21 mouse cellular contexts compared by ENCODE assay signal in the genomic region with DNA sequence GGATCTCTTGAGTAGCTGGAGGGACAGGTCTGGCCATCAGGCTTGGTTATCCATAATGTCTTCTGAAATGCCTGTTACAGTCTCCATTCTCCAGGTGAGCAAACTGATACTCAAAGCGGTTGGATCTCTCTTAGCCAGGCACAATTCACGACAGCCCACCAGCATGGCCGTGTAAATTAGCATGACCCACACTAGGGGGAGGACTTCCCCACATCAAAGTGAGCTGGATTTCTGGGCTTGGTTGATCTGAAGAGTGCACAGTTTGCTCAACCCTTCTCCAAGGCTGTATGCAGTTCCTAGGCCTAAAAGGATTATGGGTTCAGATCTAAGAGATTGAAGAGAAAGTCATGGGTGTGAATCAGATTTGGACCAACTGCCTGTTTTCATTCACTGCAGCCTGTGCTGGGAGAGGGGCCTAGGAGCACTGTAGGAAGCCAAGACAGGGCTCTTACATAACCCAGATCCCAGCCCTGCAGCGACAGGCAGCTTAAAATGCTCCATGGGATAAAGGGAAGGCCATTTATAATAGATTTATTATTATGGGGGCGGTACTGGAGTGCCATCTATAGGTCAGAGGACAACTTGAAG. TPM values are rescaled to one million over a fixed set of nuclear protein-coding genes. Genes with fewer than 3 reads are reported as not detected.
A peak's percentile ranks its signal among the peaks of the same experiment; 100 is the strongest.
DNase-seq lines count a peak whose midpoint lies in the region; ATAC-seq and TF ChIP-seq lines count a peak whose summit lies in the region.
"Had no signal": no experiment of that assay in that cellular context is flagged by ENCODE, and none has a peak within 500 bp of the region (broad histone marks: within the 10 kb centered on the region; RNA-seq: fewer than 3 reads in every experiment).

No protein-coding gene starts in this region.

- ATAC-seq in heart, embryonic 13.5 days (ENCODE audit: extremely low read depth, insufficient number of reproducible peaks, low FRiP score, low TSS enrichment) = no peak
- no peak for ATAC-seq in liver, embryonic 11.5 days (replicated peaks; ENCODE audit: low FRiP score)
- ATAC-seq in liver, embryonic 12.5 days = no peak
- ATAC-seq in liver, postnatal 0 days = no peak

- in situ Hi-C loops in CH12.LX (cut with MboI; ENCODE audit: low pct_ligation_motif_present, low pct_unique_long_range_greater_than_20kb, low sequenced_read_pairs) = no loop called here

- dilution Hi-C loops in CH12.LX (cut with MboI; ENCODE audit: extremely low pct_ligation_motif_present, extremely low pct_unique_long_range_greater_than_20kb, low sequenced_read_pairs) = no loop called here

- no peak for TF ChIP-seq EP300 in CH12.LX (IDR thresholded peaks at IDR 0.05; ENCODE audit: low read length)
- no peak for TF ChIP-seq EP300 in liver, postnatal 0 days (IDR thresholded peaks at IDR 0.05; ENCODE audit: low read depth)

- peak; percentile 12 for TF ChIP-seq RAD21 in CH12.LX (IDR thresholded peaks at IDR 0.05; ENCODE audit: low read depth, low read length)

- no peak overlapping the region for H3K27ac ChIP-seq in heart, embryonic 13.5 days (replicated peaks)
- H3K27ac ChIP-seq in liver, embryonic 11.5 days (ENCODE audit: low read depth, low read length) = no peak overlapping the region
- no peak overlapping the region for H3K27ac ChIP-seq in liver, embryonic 12.5 days
- no peak overlapping the region for H3K27ac ChIP-seq in CH12.LX (ENCODE audit: insufficient read depth, low read depth)
- H3K27ac ChIP-seq in liver, postnatal 0 days (ENCODE audit: low read depth) = no peak overlapping the region
- H3K27ac ChIP-seq: liver, embryonic 13.5 days; neural tube, embryonic 13.5 days had no signal

- TF ChIP-seq CTCF in CH12.LX (conservative IDR thresholded peaks at IDR 0.05 in 1 of 2, IDR thresholded peaks at IDR 0.05 in 1 of 2; ENCODE audit: low read depth in 2 of 2, low read length in 2 of 2) = peak in 1 of 2 experiments; percentile 38; a peak in 2 of 4 replicates
- peak; percentile 35 for TF ChIP-seq CTCF in liver, postnatal 0 days (IDR thresholded peaks at IDR 0.05; ENCODE audit: low read depth)

- H3K4me2 ChIP-seq in heart, embryonic 13.5 days = no peak overlapping the region
- H3K4me2 ChIP-seq in liver, embryonic 11.5 days = no peak overlapping the region
- no peak overlapping the region for H3K4me2 ChIP-seq in liver, embryonic 12.5 days
- no peak overlapping the region for H3K4me2 ChIP-seq in CH12.LX (ENCODE audit: insufficient read depth, low read depth, poor library complexity, severe bottlenecking)
- no peak overlapping the region for H3K4me2 ChIP-seq in liver, postnatal 0 days (ENCODE audit: low read depth, low read length)
- H3K4me2 ChIP-seq: liver, embryonic 13.5 days; neural tube, embryonic 13.5 days had no signal

- no peaks in the 10 kb centered on the region for H3K9me3 ChIP-seq in heart, embryonic 13.5 days
- H3K9me3 ChIP-seq in liver, embryonic 11.5 days (ENCODE audit: control insufficient read depth, low read length) = no peaks in the 10 kb centered on the region
- H3K9me3 ChIP-seq in liver, embryonic 12.5 days (replicated peaks) = no peaks in the 10 kb centered on the region
- no peaks in the 10 kb centered on the region for H3K9me3 ChIP-seq in CH12.LX (replicated peaks; ENCODE audit: low read length)
- H3K9me3 ChIP-seq in liver, postnatal 0 days (ENCODE audit: low read length) = no peaks in the 10 kb centered on the region
- H3K9me3 ChIP-seq: liver, embryonic 13.5 days; megakaryocyte, embryonic 14.5 days; neural tube, embryonic 13.5 days had no signal

- peaks cover 33% of the 10 kb centered on the region for H3K4me1 ChIP-seq in heart, embryonic 13.5 days
- H3K4me1 ChIP-seq in liver, embryonic 11.5 days (replicated peaks; ENCODE audit: control insufficient read depth, insufficient read depth, low read length) = peaks cover 10% of the 10 kb centered on the region
- peaks cover 34% of the 10 kb centered on the region for H3K4me1 ChIP-seq in liver, embryonic 12.5 days
- peaks cover 0 to 7% of the 10 kb centered on the region in 2 experiments; a peak in 2 of 4 replicates for H3K4me1 ChIP-seq in CH12.LX (ENCODE audit: control insufficient read depth in 1 of 2, insufficient read depth in 2 of 2)
- peaks cover 11% of the 10 kb centered on the region for H3K4me1 ChIP-seq in liver, postnatal 0 days (ENCODE audit: insufficient read depth)

- intact Hi-C loops in heart, postnatal 25 days (cut with DNase I) = loop anchor here (5.0 kb wide), 1 partner anchor 250 kb away; no protein-coding TSS in a partner anchor

- H3K4me3 ChIP-seq in heart, embryonic 13.5 days = no peak overlapping the region
- no peak overlapping the region for H3K4me3 ChIP-seq in liver, embryonic 11.5 days (ENCODE audit: low read depth, low read length)
- H3K4me3 ChIP-seq in liver, embryonic 12.5 days = no peak overlapping the region
- H3K4me3 ChIP-seq in CH12.LX (replicated peaks in 1 of 3; ENCODE audit: low read depth in 2 of 3, low read length in 2 of 3, poor library complexity in 1 of 3) = no peak overlapping the region
- no peak overlapping the region for H3K4me3 ChIP-seq in liver, postnatal 0 days (ENCODE audit: low read depth, low read length)
- H3K4me3 ChIP-seq: liver, embryonic 13.5 days; megakaryocyte, embryonic 14.5 days; neural tube, embryonic 13.5 days had no signal

- no peak for TF ChIP-seq POLR2A in CH12.LX (IDR thresholded peaks at IDR 0.05; ENCODE audit: low read depth, low read length)

- H3K9ac ChIP-seq in heart, embryonic 13.5 days = 0 out of 2 replicates have a peak overlapping the region, but pooled peaks have one; percentile 10
- peak overlapping the region; percentile 9 for H3K9ac ChIP-seq in liver, embryonic 11.5 days (ENCODE audit: low read depth, low read length)
- no peak overlapping the region for H3K9ac ChIP-seq in liver, embryonic 12.5 days
- H3K9ac ChIP-seq in CH12.LX (ENCODE audit: insufficient read depth, low read depth) = no peak overlapping the region
- H3K9ac ChIP-seq in liver, postnatal 0 days (replicated peaks) = no peak overlapping the region
- H3K9ac ChIP-seq: liver, embryonic 13.5 days; neural tube, embryonic 13.5 days had no signal

- no peak for DNase-seq in heart, postnatal 25 days (ENCODE audit: low spot score)
- no peak for DNase-seq in liver, embryonic 11.5 days (ENCODE audit: low spot score)
- no peak for DNase-seq in CH12.LX (ENCODE audit: extremely low read depth)
- DNase-seq in liver, postnatal 0 days = no peak
- no peak for DNase-seq in natural killer cell, adult 2 months (ENCODE audit: low spot score in 2 of 2)
- DNase-seq: adrenal gland, adult 8-10 months; cerebellum, postnatal 10 days; gastrocnemius, postnatal 10 days; heart, postnatal 14 days; kidney, postnatal 14 days; liver, embryonic 13.5 days; right cerebral cortex, postnatal 4 days; thymus, postnatal 36 days had no signal

- no peaks in the 10 kb centered on the region for H3K27me3 ChIP-seq in heart, embryonic 13.5 days (replicated peaks)
- H3K27me3 ChIP-seq in liver, embryonic 11.5 days (replicated peaks; ENCODE audit: control insufficient read depth, insufficient read depth, low read length) = no peaks in the 10 kb centered on the region
- no peaks in the 10 kb centered on the region for H3K27me3 ChIP-seq in liver, embryonic 12.5 days (replicated peaks)
- peaks cover 43% of the 10 kb centered on the region for H3K27me3 ChIP-seq in CH12.LX (replicated peaks)
- H3K27me3 ChIP-seq in liver, postnatal 0 days (ENCODE audit: insufficient read depth, low read length) = no peaks in the 10 kb centered on the region
- H3K27me3 ChIP-seq: liver, embryonic 13.5 days; neural tube, embryonic 13.5 days had no signal

- 47% methylated on average over 5 of the region's 5 CpGs for WGBS in heart, embryonic 13.5 days
- WGBS in liver, embryonic 11.5 days = 64% methylated on average over 5 of the region's 5 CpGs
- 50% methylated on average over 5 of the region's 5 CpGs for WGBS in liver, embryonic 12.5 days (ENCODE audit: insufficient replicate concordance)
- 48% methylated on average over 5 of the region's 5 CpGs for WGBS in liver, postnatal 0 days (ENCODE audit: insufficient replicate concordance)

- no peaks in the 10 kb centered on the region for H3K79me2 ChIP-seq in CH12.LX (replicated peaks; ENCODE audit: control insufficient read depth, extremely low read depth, insufficient read depth, poor library complexity, severe bottlenecking)

- no peaks in the 10 kb centered on the region for H3K36me3 ChIP-seq in heart, embryonic 13.5 days
- no peaks in the 10 kb centered on the region for H3K36me3 ChIP-seq in liver, embryonic 11.5 days (ENCODE audit: control insufficient read depth, insufficient read depth, low read length)
- H3K36me3 ChIP-seq in liver, embryonic 12.5 days = no peaks in the 10 kb centered on the region
- no peaks in the 10 kb centered on the region for H3K36me3 ChIP-seq in CH12.LX (replicated peaks in 1 of 2; ENCODE audit: control insufficient read depth in 1 of 2, insufficient read depth in 1 of 2, low read length in 1 of 2)
- no peaks in the 10 kb centered on the region for H3K36me3 ChIP-seq in liver, postnatal 0 days (replicated peaks; ENCODE audit: insufficient read depth, low read length)
- H3K36me3 ChIP-seq: liver, embryonic 13.5 days; neural tube, embryonic 13.5 days had no signal

RNA-seq across cellular contexts. Expression of a gene that starts 4.9 kb away (rescaled TPM):
- 44.3 and 46.2 TPM in 2 replicates for polyA plus RNA-seq in heart, embryonic 13.5 days (2015; fragmentation: Nextera tagmentation; extraction: Ambion mirVana)
- 10 to 100 TPM; 41.6 to 43.8 TPM for total RNA-seq in heart, postnatal 25 days (2021)
- polyA plus RNA-seq in liver, embryonic 11.5 days (2014; fragmentation: Nextera tagmentation; extraction: Ambion mirVana) = 40.8 and 43.0 TPM in 2 replicates
- 32.2 and 33.5 TPM in 2 replicates for polyA plus RNA-seq in liver, embryonic 12.5 days (2016; fragmentation: Nextera tagmentation; extraction: Ambion mirVana)
- total RNA-seq in CH12.LX (2012; rRNA removed) (13.7 and 14.1 TPM in 2 replicates), CH12.LX (2014; rRNA removed) (4.6 and 5.7 TPM in 2 replicates)
- polyA plus RNA-seq in CH12.LX (2012; ENCODE audit: insufficient read length, low read depth) = 23.5 and 24.5 TPM in 2 replicates
- polyA plus RNA-seq in liver, postnatal 0 days (2015; fragmentation: Nextera tagmentation; extraction: Ambion mirVana) = 12.9 and 14.8 TPM in 2 replicates

RNA-seq across cellular contexts. Expression of a gene that starts 16.8 kb away (rescaled TPM):
- polyA plus RNA-seq in heart, embryonic 13.5 days (2015; fragmentation: Nextera tagmentation; extraction: Ambion mirVana) = 0.82 TPM in 1 of 2 replicates, not detected in the other
- under 1 TPM; 0.62 to 0.64 TPM for total RNA-seq in heart, postnatal 25 days (2021)
- polyA plus RNA-seq in liver, embryonic 11.5 days (2014; fragmentation: Nextera tagmentation; extraction: Ambion mirVana) = 6.9 and 11.4 TPM in 2 replicates
- 7.0 and 9.5 TPM in 2 replicates for polyA plus RNA-seq in liver, embryonic 12.5 days (2016; fragmentation: Nextera tagmentation; extraction: Ambion mirVana)
- total RNA-seq in CH12.LX (2012; rRNA removed) = not detected in 2 replicates
- total RNA-seq in CH12.LX (2014; rRNA removed) = not detected in 2 replicates
- not detected in 2 replicates for polyA plus RNA-seq in CH12.LX (2012; ENCODE audit: insufficient read length, low read depth)
- 3.4 TPM in 2 replicates for polyA plus RNA-seq in liver, postnatal 0 days (2015; fragmentation: Nextera tagmentation; extraction: Ambion mirVana)
- total RNA-seq: adrenal gland, adult 8-10 months; gastrocnemius, postnatal 10 days; layer of hippocampus, postnatal 25 days; left cerebral cortex, postnatal 25 days had no signal
- polyA plus RNA-seq: neural tube, embryonic 13.5 days had no signal

RNA-seq across cellular contexts. Expression of a gene that starts 27.4 kb away (rescaled TPM):
- 0.20 and 0.31 TPM in 2 replicates for polyA plus RNA-seq in heart, embryonic 13.5 days (2015; fragmentation: Nextera tagmentation; extraction: Ambion mirVana)
- under 1 TPM in 1 of 2 experiments, not detected in 1; 0.18 TPM for total RNA-seq in heart, postnatal 25 days (2021)
- 0.55 and 0.99 TPM in 2 replicates for polyA plus RNA-seq in liver, embryonic 11.5 days (2014; fragmentation: Nextera tagmentation; extraction: Ambion mirVana)
- 0.17 and 0.43 TPM in 2 replicates for polyA plus RNA-seq in liver, embryonic 12.5 days (2016; fragmentation: Nextera tagmentation; extraction: Ambion mirVana)
- total RNA-seq in CH12.LX (2012; rRNA removed) (0.25 and 0.50 TPM in 2 replicates), CH12.LX (2014; rRNA removed) (0.12 and 0.15 TPM in 2 replicates)
- polyA plus RNA-seq in CH12.LX (2012; ENCODE audit: insufficient read length, low read depth) = 0.78 TPM in 1 of 2 replicates, not detected in the other
- polyA plus RNA-seq in liver, postnatal 0 days (2015; fragmentation: Nextera tagmentation; extraction: Ambion mirVana) = 0.07 TPM in 1 of 2 replicates, not detected in the other
- total RNA-seq: ES-E14; gastrocnemius, postnatal 10 days; heart, adult 8-10 months; heart, postnatal 14 days; layer of hippocampus, postnatal 25 days had no signal
- polyA plus RNA-seq: neural tube, embryonic 13.5 days had no signal

RNA-seq across cellular contexts. Expression of a gene that starts 27.5 kb away (rescaled TPM):
- polyA plus RNA-seq in heart, embryonic 13.5 days (2015; fragmentation: Nextera tagmentation; extraction: Ambion mirVana) = 18.8 and 19.5 TPM in 2 replicates
- total RNA-seq in heart, postnatal 25 days (2021) = 1 to 10 TPM; 4.1 to 4.8 TPM
- polyA plus RNA-seq in liver, embryonic 11.5 days (2014; fragmentation: Nextera tagmentation; extraction: Ambion mirVana) = 69.4 and 70.3 TPM in 2 replicates
- 34.3 and 39.3 TPM in 2 replicates for polyA plus RNA-seq in liver, embryonic 12.5 days (2016; fragmentation: Nextera tagmentation; extraction: Ambion mirVana)
- total RNA-seq in CH12.LX (2012; rRNA removed) (20.6 and 23.8 TPM in 2 replicates), CH12.LX (2014; rRNA removed) (12.3 and 15.5 TPM in 2 replicates)
- polyA plus RNA-seq in CH12.LX (2012; ENCODE audit: insufficient read length, low read depth) = 48.6 and 69.7 TPM in 2 replicates
- polyA plus RNA-seq in liver, postnatal 0 days (2015; fragmentation: Nextera tagmentation; extraction: Ambion mirVana) = 7.4 and 8.2 TPM in 2 replicates

RNA-seq across cellular contexts. Expression of a gene that starts 29.7 kb away (rescaled TPM):
- 34.2 and 36.1 TPM in 2 replicates for polyA plus RNA-seq in heart, embryonic 13.5 days (2015; fragmentation: Nextera tagmentation; extraction: Ambion mirVana)
- total RNA-seq in heart, postnatal 25 days (2021) = 10 to 100 TPM; 34.1 to 41.0 TPM
- 21.9 and 23.9 TPM in 2 replicates for polyA plus RNA-seq in liver, embryonic 11.5 days (2014; fragmentation: Nextera tagmentation; extraction: Ambion mirVana)
- polyA plus RNA-seq in liver, embryonic 12.5 days (2016; fragmentation: Nextera tagmentation; extraction: Ambion mirVana) = 17.6 and 18.1 TPM in 2 replicates
- total RNA-seq in CH12.LX (2012; rRNA removed) (not detected in 2 replicates), CH12.LX (2014; rRNA removed) (not detected in 2 replicates)
- polyA plus RNA-seq in CH12.LX (2012; ENCODE audit: insufficient read length, low read depth) = not detected in 2 replicates
- 12.6 and 19.8 TPM in 2 replicates for polyA plus RNA-seq in liver, postnatal 0 days (2015; fragmentation: Nextera tagmentation; extraction: Ambion mirVana)

Comparison
In these comparisons a context has a peak if more than half of its experiments do, and no peak if none do; other contexts are left out.
1. H3K9ac ChIP-seq: peak in heart, embryonic 13.5 days (single experiment) and liver, embryonic 11.5 days (single experiment); none in liver, embryonic 12.5 days (single experiment), CH12.LX (single experiment) and liver, postnatal 0 days (single experiment).